In the genomic region with DNA sequence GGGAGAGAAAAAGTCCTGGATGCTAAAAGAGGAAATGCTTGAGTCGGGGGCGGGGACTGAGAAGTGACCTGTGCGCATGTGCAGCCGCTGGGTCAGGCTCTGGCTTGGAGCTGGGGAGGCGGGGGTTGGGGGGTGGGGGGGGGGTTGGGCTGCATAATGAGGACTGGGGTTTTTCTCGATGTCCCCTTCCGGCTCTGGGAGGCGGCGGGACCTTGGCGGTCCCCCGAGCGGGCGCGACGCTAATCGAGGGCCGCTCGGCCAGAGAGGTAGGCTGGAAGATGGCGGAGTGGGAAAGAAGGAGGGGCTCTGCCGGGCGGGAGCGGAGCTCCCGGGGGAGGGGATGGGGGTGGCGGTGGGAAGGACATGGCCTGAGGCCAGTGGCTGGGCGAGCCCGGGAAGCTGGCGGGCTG, we compare ENCODE assay signal across 8 mouse cellular contexts. TPM values are rescaled to one million over a fixed set of nuclear protein-coding genes. Genes with fewer than 3 reads are reported as not detected.
DNase-seq lines count a peak whose midpoint lies in the region; ATAC-seq and TF ChIP-seq lines count a peak whose summit lies in the region.

No protein-coding gene starts in this region.

- no peaks in the 10 kb centered on the region for H3K4me1 ChIP-seq in intestine, postnatal 0 days (replicated peaks; ENCODE audit: control insufficient read depth, insufficient read depth, low read length)
- peaks cover 4% of the 10 kb centered on the region for H3K4me1 ChIP-seq in limb, embryonic 12.5 days (replicated peaks)
- no peaks in the 10 kb centered on the region for H3K4me1 ChIP-seq in midbrain, embryonic 14.5 days (ENCODE audit: control insufficient read depth, insufficient read depth, low read length)

- H3K27me3 ChIP-seq in intestine, postnatal 0 days (replicated peaks; ENCODE audit: control insufficient read depth, insufficient read depth, low read length), result no peaks in the 10 kb centered on the region
- no peaks in the 10 kb centered on the region for H3K27me3 ChIP-seq in limb, embryonic 12.5 days
- H3K27me3 ChIP-seq in midbrain, embryonic 14.5 days (ENCODE audit: control insufficient read depth, insufficient read depth, low read length), result no peaks in the 10 kb centered on the region

- H3K36me3 ChIP-seq in intestine, postnatal 0 days (ENCODE audit: control insufficient read depth, insufficient read depth), result no peaks in the 10 kb centered on the region
- H3K36me3 ChIP-seq in limb, embryonic 12.5 days, result no peaks in the 10 kb centered on the region
- H3K36me3 ChIP-seq in midbrain, embryonic 14.5 days (ENCODE audit: control insufficient read depth, insufficient read depth, low read length), result no peaks in the 10 kb centered on the region

- peak overlapping the region; percentile 94 for H3K27ac ChIP-seq in intestine, postnatal 0 days (ENCODE audit: low read depth, low read length)
- peak overlapping the region; percentile 94 for H3K27ac ChIP-seq in limb, embryonic 12.5 days
- H3K27ac ChIP-seq in midbrain, embryonic 14.5 days (replicated peaks; ENCODE audit: low read depth, low read length), result peak overlapping the region; percentile 92

- 31% methylated on average over 24 of the region's 27 CpGs for WGBS in intestine, postnatal 0 days
- WGBS in limb, embryonic 12.5 days, result 20% methylated on average over 21 of the region's 27 CpGs
- WGBS in midbrain, embryonic 14.5 days, result 16% methylated on average over 27 of the region's 27 CpGs

- peak overlapping the region; percentile 59 for H3K4me2 ChIP-seq in intestine, postnatal 0 days (replicated peaks; ENCODE audit: low read depth)
- peak overlapping the region; percentile 49 for H3K4me2 ChIP-seq in limb, embryonic 12.5 days
- H3K4me2 ChIP-seq in midbrain, embryonic 14.5 days (ENCODE audit: low read length), result peak overlapping the region; percentile 48

- ATAC-seq in intestine, postnatal 0 days, result peak; percentile 88
- ATAC-seq in limb, embryonic 12.5 days (ENCODE audit: insufficient number of reproducible peaks, insufficient read depth, low FRiP score, low TSS enrichment, low read depth), result peak; percentile 83
- peak; percentile 85 for ATAC-seq in midbrain, embryonic 14.5 days (ENCODE audit: low FRiP score, low TSS enrichment)

- peak overlapping the region; percentile 42 for H3K4me3 ChIP-seq in intestine, postnatal 0 days (ENCODE audit: low read depth, low read length)
- H3K4me3 ChIP-seq in limb, embryonic 12.5 days (replicated peaks), result peak overlapping the region; percentile 44
- peak overlapping the region; percentile 45 for H3K4me3 ChIP-seq in midbrain, embryonic 14.5 days (replicated peaks; ENCODE audit: low read depth, low read length)

- no peaks in the 10 kb centered on the region for H3K9me3 ChIP-seq in intestine, postnatal 0 days (ENCODE audit: control insufficient read depth)
- H3K9me3 ChIP-seq in limb, embryonic 12.5 days, result no peaks in the 10 kb centered on the region
- H3K9me3 ChIP-seq in midbrain, embryonic 14.5 days (ENCODE audit: control insufficient read depth, low read length), result no peaks in the 10 kb centered on the region

- no peak for TF ChIP-seq CTCF in intestine, postnatal 0 days (IDR thresholded peaks at IDR 0.05; ENCODE audit: low read depth)

- peak; percentile 68 for DNase-seq in layer of hippocampus, adult 11-12 months (ENCODE audit: low spot score)
- no peak for DNase-seq in layer of hippocampus, adult 9-10 months (ENCODE audit: low spot score)
- DNase-seq in embryo, embryonic 11 days, result peak; percentile 83
- DNase-seq in gastrocnemius, postnatal 4 days (ENCODE audit: low spot score in 2 of 2), result peak; percentile 49 to 75
- peak; percentile 85 for DNase-seq in midbrain, embryonic 14.5 days
- peak; percentile 76 to 86 for DNase-seq in spleen, postnatal 4 days (ENCODE audit: low spot score in 2 of 2)

- peak overlapping the region; percentile 55 for H3K9ac ChIP-seq in intestine, postnatal 0 days (ENCODE audit: low read depth, low read length)
- peak overlapping the region; percentile 58 for H3K9ac ChIP-seq in limb, embryonic 12.5 days (replicated peaks)
- peak overlapping the region; percentile 62 for H3K9ac ChIP-seq in midbrain, embryonic 14.5 days (replicated peaks; ENCODE audit: low read length)

RNA-seq across cellular contexts. Expression of gene Xiap, which starts 8.3 kb away (rescaled TPM):
- 10 to 100 TPM; 34.2 to 35.8 TPM for total RNA-seq in gastrocnemius, postnatal 4 days (2021)
- 14.2 and 15.0 TPM in 2 replicates for polyA plus RNA-seq in intestine, postnatal 0 days (2015; fragmentation: Nextera tagmentation; extraction: Ambion mirVana)
- 12.5 and 14.8 TPM in 2 replicates for polyA plus RNA-seq in limb, embryonic 12.5 days (2016; fragmentation: Nextera tagmentation; extraction: Ambion mirVana)
- 15.7 and 17.6 TPM in 2 replicates for polyA plus RNA-seq in midbrain, embryonic 14.5 days (2014; fragmentation: Nextera tagmentation; extraction: Ambion mirVana)
